Mouse (Mus musculus) liver, embryonic 11.5 days (tissue): ENCODE results near the gene Cd37. TPM values are rescaled to one million over a fixed set of nuclear protein-coding genes. Genes with fewer than 3 reads are reported as not detected.
"Not testable (repeated sequence)": the region's sequence is repeated elsewhere in the genome, so short reads cannot be mapped to it uniquely, and the experiment has no call there.

ENCODE experiments used
- ATAC-seq: fragments of 200-750 bp; cut with Nextera tagmentation; replicated peaks from 2 replicates; pipeline ENCODE4 v1.8.0; 2017; ENCODE audit warnings: moderate number of reproducible peaks, mild to moderate bottlenecking, moderate TSS enrichment, moderate library complexity; ENCODE audit not compliant: low FRiP score
- DNase-seq: peaks from one replicate; pipeline ENCODE4 v3.0.0-alpha.2; 2017; ENCODE audit warnings: low spot score
- H3K27ac ChIP-seq: fragments of 300-500 bp; sonication (generic); 2 replicates; pipeline ENCODE4 v1.5.1; 2014; ENCODE audit warnings: mild to moderate bottlenecking, low read depth, low read length, control low read depth
- H3K27me3 ChIP-seq: fragments of 300-500 bp; sonication (generic); replicated peaks from 2 replicates; pipeline ENCODE4 v1.6.1; 2014; ENCODE audit warnings: low read length, mixed read lengths; ENCODE audit not compliant: control insufficient read depth, insufficient read depth
- H3K36me3 ChIP-seq: fragments of 300-500 bp; sonication (generic); 2 replicates; pipeline ENCODE4 v1.6.1; 2014; ENCODE audit warnings: mild to moderate bottlenecking, low read length, moderate library complexity, mixed read lengths; ENCODE audit not compliant: control insufficient read depth, insufficient read depth
- H3K4me1 ChIP-seq: fragments of 300-500 bp; sonication (generic); replicated peaks from 2 replicates; pipeline ENCODE4 v1.6.1; 2014; ENCODE audit warnings: low read length, mixed read lengths; ENCODE audit not compliant: control insufficient read depth, insufficient read depth
- H3K4me2 ChIP-seq: fragments of 300-500 bp; sonication (generic); 2 replicates; pipeline ENCODE4 v1.6.1; 2014; ENCODE audit warnings: mild to moderate bottlenecking, control low read depth, moderate library complexity
- H3K4me3 ChIP-seq: fragments of 300-500 bp; sonication (generic); 2 replicates; pipeline ENCODE4 v1.5.1; 2014; ENCODE audit warnings: low read depth, low read length, control low read depth
- H3K9ac ChIP-seq: fragments of 300-500 bp; sonication (generic); 2 replicates; pipeline ENCODE4 v1.6.1; 2014; ENCODE audit warnings: low read depth, low read length, control low read depth
- H3K9me3 ChIP-seq: fragments of 300-500 bp; sonication (generic); 2 replicates; pipeline ENCODE4 v1.6.1; 2016; ENCODE audit warnings: low read length, inconsistent platforms, mixed read lengths; ENCODE audit not compliant: control insufficient read depth
- WGBS: fragments of 180-500 bp; shearing (Covaris S2); extraction: QIAGEN DNeasy Blood & Tissue Kit; methylation state at CpG from one replicate; pipeline ENCODE4 v1.1.7; 2014; 5-methylcytosine and 5-hydroxymethylcytosine counted together
- polyA plus RNA-seq: library from polyadenylated mRNA; unstranded; fragments of >200 nt; fragmentation: Nextera tagmentation; extraction: Ambion mirVana; gene quantifications from 2 replicates; pipeline ENCODE4 v1.2.1, GENCODE M21; 2014

Cd37 gene
- polyA plus RNA-seq, 1 experiment from 2014 or later: 19.5 TPM

- DNase-seq (no peak), ATAC-seq (no peak)
- H3K4me2 ChIP-seq: no peak overlapping the region
- no peak overlapping the region for H3K27ac ChIP-seq
- H3K9me3 ChIP-seq: no peaks in the 10 kb centered on the region
- 52% methylated on average over 7 of the region's 7 CpGs for WGBS
- peaks cover 5% of the 10 kb centered on the region for H3K27me3 ChIP-seq
- no peak overlapping the region for H3K9ac ChIP-seq
- no peak overlapping the region for H3K4me3 ChIP-seq
- H3K36me3 ChIP-seq: no peaks in the 10 kb centered on the region
- no peaks in the 10 kb centered on the region for H3K4me1 ChIP-seq
These were observed 23.4 kb upstream of the Cd37 start for GRCm38 (mm10) chr7:45262266-45262665.

GRCm38 (mm10) chr7:45259281-45259680, 20.4 kb upstream of the Cd37 start:
- H3K4me3 ChIP-seq: no peak overlapping the region
- H3K9ac ChIP-seq: no peak overlapping the region
- no peaks in the 10 kb centered on the region for H3K9me3 ChIP-seq
- WGBS: 79% methylated on average over 8 of the region's 8 CpGs
- H3K27ac ChIP-seq: no peak overlapping the region
- DNase-seq (no peak), ATAC-seq (no peak)
- H3K4me2 ChIP-seq: no peak overlapping the region
- no peaks in the 10 kb centered on the region for H3K36me3 ChIP-seq
- H3K4me1 ChIP-seq: no peaks in the 10 kb centered on the region
- H3K27me3 ChIP-seq: peaks cover 5% of the 10 kb centered on the region

- DNase-seq (peak; percentile 26), ATAC-seq (no peak)
- no peak overlapping the region for H3K4me2 ChIP-seq
- H3K36me3 ChIP-seq: no peaks in the 10 kb centered on the region
- no peak overlapping the region for H3K4me3 ChIP-seq
- 62% methylated on average over 11 of the region's 11 CpGs for WGBS
- peaks cover 5% of the 10 kb centered on the region for H3K27me3 ChIP-seq
- no peaks in the 10 kb centered on the region for H3K4me1 ChIP-seq
- H3K27ac ChIP-seq: no peak overlapping the region
- H3K9ac ChIP-seq: no peak overlapping the region
- H3K9me3 ChIP-seq: no peaks in the 10 kb centered on the region
These were observed 18.3 kb upstream of the Cd37 start for GRCm38 (mm10) chr7:45257063-45257840.

- H3K9me3 ChIP-seq, DNase-seq, H3K4me1 ChIP-seq, H3K4me2 ChIP-seq, H3K27me3 ChIP-seq, H3K4me3 ChIP-seq, H3K9ac ChIP-seq, H3K36me3 ChIP-seq, ATAC-seq, H3K27ac ChIP-seq: not testable (repeated sequence)
- WGBS: 60% methylated on average over 5 of the region's 7 CpGs
These were observed 16.9 kb upstream of the Cd37 start for GRCm38 (mm10) chr7:45255822-45256221.

- ATAC-seq: no peak
- peaks cover 5% of the 10 kb centered on the region; the same call in 1 of the 2 replicates for H3K27me3 ChIP-seq
- no peak for DNase-seq
- no peaks in the 10 kb centered on the region for H3K9me3 ChIP-seq
- H3K9ac ChIP-seq: no peak overlapping the region
- no peak overlapping the region for H3K27ac ChIP-seq
- WGBS: 87% methylated on average over 8 of the region's 8 CpGs
- H3K4me3 ChIP-seq: no peak overlapping the region
- H3K4me2 ChIP-seq: no peak overlapping the region
- no peaks in the 10 kb centered on the region for H3K36me3 ChIP-seq
- no peaks in the 10 kb centered on the region for H3K4me1 ChIP-seq
These were observed 14.9 kb upstream of the Cd37 start for GRCm38 (mm10) chr7:45253806-45254205.

- no peak for ATAC-seq
- no peaks in the 10 kb centered on the region for H3K36me3 ChIP-seq
- H3K4me2 ChIP-seq: no peak overlapping the region
- WGBS: 39% methylated on average over 3 of the region's 3 CpGs
- H3K4me1 ChIP-seq: no peaks in the 10 kb centered on the region
- no peaks in the 10 kb centered on the region for H3K9me3 ChIP-seq
- H3K27ac ChIP-seq: no peak overlapping the region
- no peak overlapping the region for H3K9ac ChIP-seq
- H3K4me3 ChIP-seq: no peak overlapping the region
- H3K27me3 ChIP-seq: no peaks in the 10 kb centered on the region
- no peak for DNase-seq
These were observed 8.8 kb upstream of the Cd37 start for GRCm38 (mm10) chr7:45247666-45248065.

- H3K4me1 ChIP-seq: peaks cover 10% of the 10 kb centered on the region
- DNase-seq (no peak), ATAC-seq (no peak)
- no peaks in the 10 kb centered on the region for H3K9me3 ChIP-seq
- no peak overlapping the region for H3K9ac ChIP-seq
- 82% methylated on average over 6 of the region's 6 CpGs for WGBS
- no peak overlapping the region for H3K4me2 ChIP-seq
- H3K27ac ChIP-seq: no peak overlapping the region
- H3K27me3 ChIP-seq: peaks cover 6% of the 10 kb centered on the region
- no peaks in the 10 kb centered on the region for H3K36me3 ChIP-seq
- H3K4me3 ChIP-seq: no peak overlapping the region
These were observed 2.5 kb upstream of the Cd37 start for GRCm38 (mm10) chr7:45241389-45241749.

- H3K4me1 ChIP-seq: peaks cover 10% of the 10 kb centered on the region
- no peaks in the 10 kb centered on the region for H3K36me3 ChIP-seq
- WGBS: 36% methylated on average over 53 of the region's 53 CpGs
- H3K4me2 ChIP-seq: peak within 1 kb of the TSS; percentile 44
- no peak within 1 kb of the TSS for H3K27ac ChIP-seq
- DNase-seq (no peak), ATAC-seq (no peak)
- H3K27me3 ChIP-seq: peaks cover 8% of the 10 kb centered on the region
- no peaks in the 10 kb centered on the region for H3K9me3 ChIP-seq
- peak within 1 kb of the TSS; percentile 18; the same call in 1 of the 2 replicates for H3K4me3 ChIP-seq
- no peak within 1 kb of the TSS for H3K9ac ChIP-seq
These were observed 1.9 kb upstream of the Cd37 start, which contains the start of gene Slc6a16 for GRCm38 (mm10) chr7:45240633-45241388. Gene Slc6a16, plus strand, starts transcription at chr7:45241085.
